Mouse (Mus musculus) adrenal gland, adult (tissue): ENCODE measurements at regions not wholly inside any gene's neighbourhood (a gene's known extent, or its start where the extent isn't known, plus 50 kb on each side); places are given as distances from the start of the nearest gene placed in this dataset.

Experiments used
- DNase-seq, 2 experiments: peaks; one replicate each; pipeline ENCODE4 v3.0.0; 2022 to 2023; ENCODE audit warnings: low spot score in 1 of 2; ENCODE audit not compliant: inconsistent age in 2 of 2

DNA sequence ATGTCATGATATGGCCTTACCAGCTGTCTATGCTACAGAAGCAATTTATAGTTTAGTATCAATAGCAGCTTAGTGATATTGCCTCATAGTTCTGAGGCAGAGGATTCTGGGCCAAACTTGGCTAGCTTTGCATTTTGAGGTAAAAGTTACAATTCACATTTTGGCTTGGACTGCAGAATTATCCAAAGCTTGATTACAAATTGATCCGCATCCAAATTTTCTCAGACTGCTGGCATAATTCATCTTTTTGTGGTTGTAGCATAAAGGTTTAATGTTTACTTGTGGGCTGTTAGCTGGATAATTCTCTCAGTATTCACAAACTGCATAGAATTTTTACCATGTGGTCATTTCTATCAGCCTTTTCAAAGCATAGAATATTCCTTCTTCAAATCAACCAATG is 589.9 kb upstream of the Pdcd1 start:
- no peak for DNase-seq

DNA sequence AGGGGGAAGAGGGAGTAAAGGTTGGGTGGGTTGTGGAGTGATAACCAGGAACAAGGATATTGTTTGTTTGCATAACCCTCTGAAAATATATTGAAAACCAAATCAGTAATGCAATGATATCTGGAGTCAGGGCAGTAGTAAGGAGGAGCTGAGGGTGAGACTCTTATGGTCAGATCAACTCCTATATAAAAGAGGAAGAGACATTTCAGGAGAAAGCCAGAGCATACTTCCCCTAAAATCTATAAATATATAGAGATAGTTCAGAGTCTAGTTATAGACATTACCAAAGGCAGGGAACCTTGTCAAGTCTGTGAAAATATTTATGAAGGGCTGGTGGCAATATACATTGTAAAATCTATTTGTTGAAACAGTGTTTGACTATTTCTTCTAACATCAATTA is 605.9 kb upstream of the Pdcd1 start:
- DNase-seq = no peak

DNA sequence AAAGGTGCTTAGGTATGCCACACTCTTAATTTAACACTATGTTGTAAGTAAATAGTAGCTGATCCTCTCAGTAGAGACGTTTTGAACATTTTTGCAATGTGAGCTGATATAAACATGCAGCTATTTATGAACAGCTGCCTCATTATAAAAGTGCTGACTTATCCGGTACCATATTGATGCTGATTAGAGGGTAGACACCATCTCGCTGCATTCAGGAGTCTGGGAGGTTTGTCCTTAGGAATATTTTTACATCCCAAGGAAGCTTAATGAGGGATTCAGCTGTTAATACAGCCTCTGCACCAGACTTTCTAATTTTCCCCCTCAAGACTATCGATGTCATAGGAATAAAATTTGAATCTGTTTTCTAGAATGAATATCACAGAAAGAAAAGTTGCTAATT is 619.3 kb upstream of the Pdcd1 start:
- no peak for DNase-seq

DNA sequence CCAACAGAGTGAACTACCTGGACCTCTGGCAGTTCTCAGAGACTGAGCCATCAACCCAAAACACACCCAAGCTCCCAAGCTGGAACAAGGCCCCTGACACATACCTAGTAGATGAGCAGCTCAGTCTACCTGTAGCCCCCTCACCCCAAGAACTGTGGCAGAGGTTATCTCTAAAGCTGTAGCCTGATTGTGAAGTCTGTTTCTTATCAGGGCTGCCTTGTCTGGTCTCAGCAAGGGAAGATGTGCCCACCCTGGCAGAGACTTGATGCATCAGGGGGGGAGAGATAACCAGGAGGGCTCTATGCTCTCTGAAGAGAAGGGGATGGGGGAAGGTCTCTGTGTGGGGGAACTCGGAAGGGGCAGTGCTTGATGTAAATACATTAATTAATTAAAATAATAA is 612.9 kb upstream of the Fam174a start:
- DNase-seq = no peak

DNA sequence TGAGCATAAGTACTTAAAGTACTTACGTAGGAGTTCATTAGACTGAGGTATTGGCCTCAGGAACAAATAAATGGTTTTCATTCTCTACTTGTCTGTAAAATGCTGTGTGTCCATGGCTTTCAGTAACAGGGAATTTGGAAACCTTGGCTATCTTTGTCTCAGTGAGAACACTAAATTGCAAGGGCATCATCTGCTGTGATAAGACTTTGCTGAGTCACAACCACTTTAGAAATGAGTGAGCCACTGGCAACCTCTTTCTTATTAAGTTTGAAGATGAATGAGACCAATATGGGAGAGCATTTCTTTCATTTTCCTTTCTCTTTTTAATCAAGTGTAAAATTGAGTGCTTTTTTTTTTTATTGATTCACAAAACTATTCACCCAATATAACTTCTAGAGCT is 611.7 kb upstream of the Fam174a start:
- no peak for DNase-seq

DNA sequence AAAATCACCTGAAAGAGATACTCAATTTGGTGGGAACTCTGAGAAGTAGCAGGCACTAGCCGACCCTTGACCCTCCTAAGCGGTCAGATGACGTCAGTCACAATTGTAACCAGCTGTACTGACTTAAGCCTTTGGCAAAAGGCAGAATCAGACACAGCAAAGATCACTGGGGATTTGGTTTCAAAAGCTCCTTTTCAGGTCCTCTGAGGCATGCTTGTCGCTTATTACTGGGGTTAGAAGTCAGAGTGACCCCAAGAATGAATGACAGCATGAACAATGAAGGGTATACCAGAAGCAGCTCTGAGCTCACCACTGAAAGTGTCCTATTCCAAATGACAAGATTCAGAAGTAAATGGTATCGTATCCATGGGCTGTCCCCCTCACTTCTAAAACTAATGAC is 600.6 kb upstream of the Fam174a start:
- no peak for DNase-seq

DNA sequence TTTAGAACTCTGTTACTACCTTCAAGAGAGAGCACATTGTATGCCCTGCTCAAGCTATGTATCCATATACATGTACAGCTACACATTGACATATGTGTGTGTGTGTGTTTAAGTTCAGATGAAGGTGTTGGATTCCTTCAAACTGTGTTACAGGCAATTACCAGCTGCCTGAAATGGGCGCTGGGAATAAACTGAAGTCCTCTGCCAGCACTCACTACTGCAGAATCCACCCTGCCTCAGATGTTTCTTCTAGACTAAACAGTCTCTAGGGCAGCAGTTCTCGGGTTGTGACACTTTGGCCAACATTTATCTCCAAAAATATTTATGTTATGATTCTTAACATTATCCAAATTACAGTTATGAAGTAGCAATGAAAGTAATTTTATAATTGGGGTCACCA is 595.7 kb upstream of the Fam174a start:
- DNase-seq = no peak

DNA sequence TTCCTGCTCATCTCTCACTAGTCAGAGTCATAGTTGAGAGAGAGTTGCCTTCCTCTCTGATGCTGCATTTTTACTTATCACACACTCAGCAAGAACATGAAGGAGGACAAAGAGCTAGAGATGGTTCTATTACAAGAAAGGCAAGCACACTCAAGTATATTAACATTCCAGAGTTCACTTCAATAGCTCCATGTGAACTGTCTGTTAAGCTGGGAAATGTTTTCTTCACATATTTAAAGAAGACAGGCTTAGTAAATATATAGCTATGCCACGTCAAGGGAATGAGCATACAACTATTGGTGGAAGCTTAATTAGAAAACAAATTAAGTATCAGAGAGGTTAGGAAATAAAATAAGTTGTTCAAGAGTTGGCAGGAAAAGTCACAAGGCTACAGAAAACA is 559.9 kb upstream of the Fam174a start:
- no peak for DNase-seq

DNA sequence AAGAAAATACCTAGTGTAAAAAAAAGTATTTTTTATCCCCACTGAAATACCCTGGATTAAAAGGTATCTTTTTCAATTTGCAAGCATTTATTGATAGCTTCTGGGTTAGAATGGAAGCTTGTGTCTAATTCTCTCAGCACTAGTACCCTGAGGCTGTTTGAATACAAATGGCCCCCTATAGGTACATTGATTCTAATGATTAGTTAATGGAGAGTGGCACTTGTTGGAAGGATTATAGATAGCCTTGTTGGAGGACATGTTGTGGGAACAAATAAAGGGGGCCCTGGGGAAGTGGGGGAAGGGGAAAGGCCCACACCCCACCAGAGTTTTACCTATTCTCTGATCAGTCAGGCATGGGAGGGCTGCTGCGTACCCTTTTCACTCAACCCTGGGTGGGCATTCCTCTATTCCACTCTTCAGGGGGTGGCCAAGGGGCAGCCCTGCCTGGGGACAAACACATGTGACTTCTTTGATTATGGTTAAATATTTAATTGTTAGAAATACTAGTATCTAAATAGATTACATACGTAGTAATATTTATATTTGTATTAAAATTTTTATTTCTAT is 524.3 kb upstream of the Fam174a start:
- no peak for DNase-seq

DNA sequence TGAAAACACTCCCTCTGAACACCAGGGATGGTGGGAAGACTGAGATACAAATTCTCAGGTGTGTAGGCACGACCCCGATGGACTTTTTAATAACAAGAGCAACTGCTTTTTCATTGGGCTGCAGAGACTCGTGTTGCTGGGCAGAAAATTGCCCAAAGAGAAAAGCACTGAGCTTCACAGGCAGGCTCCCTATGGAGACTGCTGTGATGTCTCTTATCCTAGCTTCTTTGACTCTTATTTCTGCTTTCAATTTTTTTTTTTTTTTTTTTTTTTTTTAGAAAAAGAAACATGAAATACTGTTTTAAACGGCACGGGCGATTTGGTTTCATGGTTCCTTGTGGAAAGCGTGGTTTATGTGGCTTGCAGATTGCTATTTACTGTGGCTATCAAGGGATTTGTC is 522.8 kb upstream of the Fam174a start:
- no peak for DNase-seq

DNA sequence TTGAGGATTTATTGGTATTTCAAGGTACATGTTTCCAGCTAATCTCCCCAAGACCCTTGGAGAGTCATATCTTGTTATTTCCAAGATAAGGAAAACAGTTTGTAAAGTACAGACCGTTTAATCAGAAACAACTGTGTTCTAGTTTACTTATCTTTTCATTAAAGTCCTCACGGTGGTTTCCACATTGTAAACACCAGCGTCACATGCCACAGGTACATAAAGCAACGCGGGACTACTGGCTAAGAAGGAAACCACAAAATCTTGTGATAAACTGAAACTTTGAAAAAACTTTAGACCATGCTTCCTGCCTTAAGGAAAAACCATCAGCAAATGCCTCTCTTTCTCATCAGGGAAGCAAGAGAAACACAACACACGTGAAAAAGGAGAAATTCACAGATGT is 522.4 kb upstream of the Fam174a start:
- no peak for DNase-seq

DNA sequence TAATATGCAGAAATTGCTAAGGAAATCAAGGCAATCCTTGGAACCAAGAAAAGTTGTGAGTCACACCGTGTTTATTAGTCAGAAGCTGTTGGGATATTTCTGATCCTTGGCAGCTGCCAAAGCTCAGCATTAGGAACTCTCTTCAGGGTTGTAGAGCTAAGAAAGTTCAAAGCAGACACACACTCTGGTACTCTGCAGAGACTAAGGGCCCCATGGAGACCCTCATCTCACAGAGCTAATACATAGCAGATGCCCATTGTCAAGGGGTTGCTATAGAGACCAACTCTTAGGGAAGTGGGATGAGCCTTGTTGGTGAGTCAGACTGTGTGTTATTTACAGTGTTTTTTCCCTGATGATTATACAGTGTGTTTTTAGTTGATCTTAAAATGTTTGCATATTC is 517.4 kb upstream of the Fam174a start:
- DNase-seq = peak in 1 of 2 experiments; percentile 67

DNA sequence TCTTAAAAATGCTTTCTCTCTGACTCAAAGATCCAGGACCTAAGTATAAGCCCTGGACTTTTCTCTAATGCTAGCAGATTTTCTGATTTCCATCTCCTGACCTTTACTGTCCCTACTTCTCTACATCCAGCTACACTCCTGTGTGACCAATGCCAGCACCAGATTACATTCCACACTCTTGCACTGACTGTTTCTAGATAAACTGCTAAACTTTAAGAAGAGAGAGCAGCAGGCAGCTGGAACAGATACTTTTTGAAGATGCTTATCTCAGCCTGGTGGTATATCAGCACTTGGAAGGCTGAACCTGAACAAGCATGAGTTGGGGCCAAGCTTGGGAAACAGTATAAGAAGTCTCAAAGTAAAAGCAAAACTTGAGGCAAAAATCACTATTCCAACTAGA is 509.7 kb upstream of the Fam174a start:
- DNase-seq = no peak

DNA sequence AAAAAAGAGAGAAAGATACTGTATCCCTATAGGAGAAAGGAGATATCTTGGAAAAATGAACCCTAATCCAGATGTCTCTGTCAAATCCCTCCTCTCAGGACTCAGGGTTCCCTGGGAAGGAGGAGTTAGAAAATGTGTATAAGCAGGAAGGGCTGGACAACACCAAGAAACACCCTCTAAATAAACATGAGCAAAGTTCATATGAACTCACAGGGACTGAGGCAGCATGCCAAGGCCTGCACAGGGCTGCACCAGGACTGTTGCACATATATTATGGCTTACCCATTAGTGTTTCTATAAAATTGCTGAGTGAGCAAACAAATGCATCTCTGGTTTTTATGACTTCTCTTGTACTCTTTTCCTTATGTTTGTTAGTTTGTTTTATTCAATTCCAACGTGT is 508.5 kb upstream of the Fam174a start:
- DNase-seq = no peak

DNA sequence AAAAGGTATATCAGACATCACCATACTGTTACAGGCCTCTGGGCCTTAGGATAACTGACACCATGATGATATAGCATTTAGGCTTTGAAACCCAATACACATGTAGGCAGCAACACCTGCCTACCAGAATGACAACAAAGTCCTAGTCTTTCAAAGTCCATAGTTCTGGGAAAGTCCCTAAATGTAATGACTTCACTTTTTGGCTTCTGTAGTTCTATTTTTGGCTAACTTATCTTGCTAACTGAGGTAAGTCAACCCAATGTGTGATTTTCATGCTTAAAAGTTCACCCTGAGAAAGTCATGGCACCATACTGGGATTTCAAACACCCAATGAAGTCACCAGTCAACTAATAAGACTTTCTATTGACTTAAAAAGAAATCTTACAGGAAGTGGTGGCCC is 485.8 kb upstream of the Fam174a start:
- no peak for DNase-seq

DNA sequence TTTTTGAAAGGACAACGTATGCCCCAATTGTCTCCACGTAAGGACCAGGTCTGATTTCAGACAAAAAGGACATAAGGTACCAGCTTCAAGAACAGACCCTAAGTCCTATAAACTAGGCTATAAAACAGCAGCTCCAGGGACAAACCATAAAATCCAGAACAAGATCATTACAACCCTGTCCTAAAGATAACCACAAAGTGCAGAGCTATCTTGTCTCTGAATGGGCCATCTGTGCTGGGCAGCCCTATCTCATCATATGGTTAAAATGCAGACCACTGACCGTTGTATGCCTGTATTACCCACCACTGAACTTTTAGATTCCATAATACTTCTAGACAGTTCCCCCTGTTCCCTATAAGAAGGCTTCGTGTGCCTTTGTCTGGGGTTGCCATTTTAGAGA is 477.4 kb upstream of the Fam174a start:
- DNase-seq = no peak

DNA sequence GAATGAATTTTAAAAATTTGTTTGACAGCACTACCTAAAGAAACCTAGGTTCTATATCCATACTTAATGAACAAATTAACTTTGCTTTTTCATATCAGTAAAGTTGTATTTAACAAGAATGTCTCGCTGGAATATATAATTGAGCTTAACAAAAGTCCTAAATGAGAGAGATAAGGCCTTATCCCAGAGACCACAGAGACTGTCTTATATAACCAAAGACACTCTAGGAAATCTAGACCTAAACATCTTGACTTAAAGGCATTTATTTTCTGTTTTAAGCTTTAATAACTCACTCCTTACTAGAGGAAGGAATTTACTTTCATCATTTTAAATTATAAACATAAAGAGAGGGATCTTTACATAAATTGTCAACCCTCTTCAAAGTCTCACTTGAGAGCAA is 461.9 kb upstream of the Fam174a start:
- DNase-seq = no peak

DNA sequence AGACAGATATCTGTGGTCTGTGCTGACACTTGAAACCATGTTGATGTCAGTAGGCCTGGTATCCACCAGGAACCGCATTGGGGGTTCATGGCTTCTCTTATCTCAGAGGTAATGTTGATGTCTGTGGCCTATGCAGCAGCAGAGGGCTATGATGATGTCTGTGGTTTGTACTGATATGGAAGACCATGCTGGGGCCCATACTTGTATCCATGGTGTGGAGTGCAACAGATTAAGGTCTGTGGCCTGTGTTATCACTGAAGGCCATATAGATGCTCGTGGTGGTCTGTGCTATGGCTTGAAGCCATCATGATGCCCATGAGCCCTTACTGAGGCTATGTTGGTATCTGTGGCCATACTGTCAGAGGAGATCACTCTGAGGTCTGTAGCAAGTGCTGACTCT is 455.0 kb upstream of the Fam174a start:
- DNase-seq = no peak

DNA sequence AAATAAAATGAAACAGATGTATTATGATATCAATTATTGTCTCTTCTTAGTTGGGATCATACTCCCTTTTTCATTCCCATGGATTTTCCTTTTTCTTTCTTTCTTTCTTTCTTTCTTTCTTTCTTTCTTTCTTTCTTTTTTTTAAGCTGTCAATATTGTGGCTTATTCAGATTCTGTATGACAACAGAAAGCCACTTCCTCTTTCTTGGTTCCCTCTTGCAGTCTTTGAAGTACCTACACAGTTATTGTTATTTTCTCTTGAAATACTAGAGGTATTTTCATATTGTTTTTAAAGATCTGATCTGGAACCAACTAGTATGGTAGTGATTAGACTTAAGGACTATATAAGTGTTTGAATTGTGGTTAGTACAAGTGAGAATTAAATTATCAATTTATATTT is 444.6 kb upstream of the Fam174a start:
- DNase-seq = no peak

DNA sequence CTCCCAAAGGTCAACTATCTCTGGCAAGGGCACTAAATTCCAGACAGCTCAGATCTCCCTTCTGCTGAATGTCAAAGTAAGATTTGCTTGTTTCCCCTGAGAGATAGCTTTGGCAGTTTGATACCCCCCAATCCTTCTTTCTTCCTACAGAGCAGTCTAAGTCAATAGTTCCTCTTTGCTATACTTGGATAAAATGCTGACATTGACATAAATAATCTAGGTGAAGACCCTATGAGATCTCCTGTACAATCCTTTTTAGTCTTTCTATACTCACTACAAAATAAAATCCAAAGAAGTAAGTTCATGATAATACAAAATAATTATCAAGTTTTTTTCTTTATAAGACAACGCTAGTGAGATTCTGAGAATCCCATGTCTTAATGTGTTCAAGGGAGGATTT is 432.9 kb upstream of the Fam174a start:
- DNase-seq = no peak

DNA sequence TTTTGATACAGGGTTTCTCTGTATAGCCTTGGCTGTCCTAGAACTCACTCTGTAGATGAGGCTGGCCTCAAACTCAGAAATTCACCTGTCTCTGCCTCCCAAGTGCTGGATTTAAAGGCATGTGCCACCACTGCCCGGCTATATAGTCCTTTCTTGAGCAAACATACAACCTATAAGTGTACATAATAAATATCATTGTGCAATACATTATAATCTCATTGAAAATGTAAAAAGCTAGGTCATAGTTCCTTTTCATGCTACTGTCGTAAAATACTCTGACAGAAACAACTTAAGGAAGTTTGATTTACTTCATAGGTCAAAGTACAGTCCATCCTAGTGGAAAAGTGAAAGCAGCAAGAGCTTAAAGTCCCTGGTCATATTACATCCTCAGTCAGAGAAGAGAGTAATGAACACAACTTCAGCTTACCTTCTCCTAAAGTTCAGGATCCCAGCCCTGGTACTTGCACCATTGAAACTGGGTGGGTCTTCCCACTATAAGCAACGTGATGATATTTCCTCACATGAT is 408.4 kb upstream of the Fam174a start:
- DNase-seq = no peak

DNA sequence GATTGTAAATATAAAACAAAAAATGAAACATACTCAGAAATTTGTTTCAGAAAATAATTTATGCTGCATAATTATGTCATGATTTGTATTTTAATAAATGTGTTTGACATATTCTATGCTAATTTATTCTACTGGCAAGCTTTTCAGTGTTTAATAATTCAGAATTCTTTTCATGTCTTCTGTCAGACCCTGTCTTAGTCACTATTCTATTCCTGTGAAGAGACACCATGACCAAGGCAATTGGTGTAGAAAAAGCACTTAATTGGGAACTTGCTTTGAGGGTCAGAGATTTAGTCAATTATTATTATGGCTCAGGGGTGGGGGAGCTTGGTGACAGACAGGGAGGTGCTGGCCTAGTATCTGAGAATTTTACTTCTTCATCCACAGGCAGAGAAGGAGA is 402.6 kb upstream of the Fam174a start:
- DNase-seq = no peak
